Mouse (Mus musculus) gastrocnemius, adult 8-10 months (tissue): ENCODE measurements around the gene 1110004F10Rik. TPM values are rescaled to one million over a fixed set of nuclear protein-coding genes. Genes with fewer than 3 reads are reported as not detected.
A peak's percentile ranks its signal among the peaks of the same experiment; 100 is the strongest.

Experiments
- DNase-seq, 2 experiments: peaks; one replicate each; pipeline ENCODE4 v3.0.0; 2022; ENCODE audit warnings: low spot score in 2 of 2
- total RNA-seq, 4 experiments: library from RNA; stranded (reverse); gene quantifications; 2 replicates each; pipeline ENCODE4 v1.2.4; 2022

Gene 1110004F10Rik
- total RNA-seq, 4 experiments from 2014 or later, result 36.4 to 49.9 (median 40.9) TPM

GRCm38 (mm10) chr7:116092710-116093465, 53.7 kb downstream of the 1110004F10Rik start:
- DNase-seq, result peak; percentile 90

- no peak for DNase-seq
These were observed 54.3 kb downstream of the 1110004F10Rik start for GRCm38 (mm10) chr7:116093466-116093850.

- no peak for DNase-seq
These were observed 60.8 kb downstream of the 1110004F10Rik start for GRCm38 (mm10) chr7:116099952-116100528.

GRCm38 (mm10) chr7:116103091-116103490, 63.9 kb downstream of the 1110004F10Rik start:
- no peak for DNase-seq

- DNase-seq, result no peak
These were observed 71.5 kb downstream of the 1110004F10Rik start for GRCm38 (mm10) chr7:116110661-116111060.

DNA sequence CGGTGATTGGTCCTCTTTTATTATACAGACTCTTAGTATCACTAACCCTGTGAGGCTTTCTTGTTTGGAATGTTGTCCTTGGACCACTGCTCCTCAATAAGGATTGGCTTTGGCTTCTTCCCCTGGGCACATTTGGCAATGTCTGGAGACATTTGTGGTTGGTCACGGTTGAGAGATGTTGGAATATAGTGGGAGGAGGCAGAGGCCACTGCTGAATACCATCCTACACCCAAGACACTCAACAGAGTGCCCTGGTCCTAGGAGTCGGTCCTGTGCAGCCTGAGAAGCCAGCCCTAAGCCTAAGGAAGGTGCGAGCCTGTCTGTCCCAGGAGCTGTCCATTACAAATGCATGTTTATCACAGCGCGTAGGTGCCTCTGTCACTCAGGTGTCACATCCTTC, 72.3 kb downstream of the 1110004F10Rik start:
- DNase-seq, result no peak

DNA sequence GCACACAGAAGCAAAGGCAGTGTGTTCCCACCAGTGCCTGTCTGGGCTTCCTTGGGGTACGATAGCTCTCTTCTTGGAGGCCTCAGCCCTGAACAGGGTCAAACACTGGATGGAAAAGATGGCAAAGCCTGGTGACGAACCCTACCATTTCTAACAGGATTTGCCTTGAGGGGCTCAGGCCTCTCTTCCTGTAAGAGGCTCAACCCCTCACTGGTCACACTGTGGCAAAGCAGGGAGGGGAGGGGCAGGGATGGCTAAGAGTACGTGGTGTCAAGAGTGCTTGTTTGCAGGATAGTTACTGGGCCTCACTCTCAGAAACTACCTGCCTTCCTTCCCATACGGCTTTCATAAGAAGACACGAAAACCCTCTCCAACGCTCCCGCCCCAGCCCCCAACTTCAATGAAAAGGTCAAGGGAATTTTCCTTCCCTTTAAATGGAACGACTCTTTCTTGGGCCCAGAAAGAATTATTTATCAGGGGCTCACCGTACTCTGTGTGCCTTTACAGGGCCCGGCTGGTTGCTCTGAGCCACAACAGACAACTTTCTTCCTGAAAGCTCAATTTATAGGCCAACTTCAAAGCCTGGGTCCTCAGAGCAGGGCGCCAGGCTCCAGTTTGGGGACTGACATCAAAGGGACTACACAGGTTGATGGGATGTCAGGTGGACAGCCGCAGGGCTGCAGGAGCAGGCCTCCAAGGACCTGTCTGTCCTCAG, 76.2 kb downstream of the 1110004F10Rik start:
- DNase-seq, result no peak

DNA sequence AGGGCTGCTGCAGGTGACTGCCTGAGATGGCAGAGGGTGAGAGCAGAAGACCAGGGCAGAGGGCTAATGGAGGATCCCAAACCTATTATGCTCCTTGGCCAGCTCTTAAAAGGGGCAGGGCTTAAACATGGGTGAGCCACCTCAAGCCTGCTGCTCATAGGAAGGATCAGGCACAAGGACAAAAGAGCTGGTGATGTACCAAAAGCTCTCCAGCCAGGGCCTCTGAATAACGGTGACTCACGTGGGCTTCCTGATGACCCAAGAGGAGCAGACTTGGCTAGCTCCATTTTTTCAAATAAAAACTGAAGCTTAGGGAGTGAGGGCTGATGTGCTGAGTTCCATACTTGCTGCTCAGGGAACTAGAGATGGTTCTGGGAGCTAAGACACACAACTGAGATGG, 76.8 kb downstream of the 1110004F10Rik start:
- no peak for DNase-seq

- no peak for DNase-seq
These were observed 80.2 kb downstream of the 1110004F10Rik start for GRCm38 (mm10) chr7:116119306-116119857.

DNA sequence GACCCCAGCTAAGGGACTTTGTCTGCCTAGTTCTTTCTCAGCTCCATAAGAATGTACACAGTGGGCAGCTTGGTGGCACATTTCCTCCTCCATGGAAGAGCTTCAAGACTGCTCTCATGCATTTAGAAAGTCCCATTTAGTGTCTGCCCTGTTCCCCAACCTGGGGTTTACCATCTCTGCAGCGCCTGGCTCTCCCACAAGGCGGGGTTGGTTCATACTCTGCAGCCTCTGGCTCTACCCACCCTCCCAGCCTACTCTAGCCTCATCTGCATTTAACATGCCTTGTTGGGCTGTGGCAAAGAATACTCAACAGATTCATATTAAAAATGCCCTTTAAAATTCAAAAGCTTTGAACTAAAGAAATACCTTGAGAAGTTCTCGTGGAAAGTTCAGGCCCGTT, 81.5 kb downstream of the 1110004F10Rik start:
- no peak for DNase-seq

DNA sequence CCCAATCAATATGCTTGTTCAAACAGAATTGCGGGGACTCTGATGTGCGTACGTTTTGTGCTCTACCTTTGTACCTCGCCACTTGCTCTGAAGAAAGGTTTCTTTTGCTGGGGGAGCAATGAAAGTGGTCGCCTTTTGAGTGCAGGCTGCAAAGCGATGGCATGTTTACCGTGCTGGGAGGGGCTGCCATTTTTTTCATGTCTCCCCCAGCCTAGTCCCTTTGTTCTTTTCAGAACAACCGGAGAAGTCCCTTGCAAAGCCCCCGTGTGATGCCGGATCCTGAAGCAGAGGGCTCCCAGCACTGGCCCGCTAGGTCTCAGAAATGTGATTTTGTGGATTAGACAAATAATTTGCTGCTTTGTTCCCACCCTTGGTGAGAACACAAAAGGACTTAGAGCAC, 82.0 kb downstream of the 1110004F10Rik start:
- no peak for DNase-seq

GRCm38 (mm10) chr7:116122981-116123596, 83.9 kb downstream of the 1110004F10Rik start:
- no peak for DNase-seq

GRCm38 (mm10) chr7:116123597-116123985, 84.4 kb downstream of the 1110004F10Rik start:
- DNase-seq, result no peak

- DNase-seq, result no peak
These were observed 84.9 kb downstream of the 1110004F10Rik start for GRCm38 (mm10) chr7:116124057-116124456.

DNA sequence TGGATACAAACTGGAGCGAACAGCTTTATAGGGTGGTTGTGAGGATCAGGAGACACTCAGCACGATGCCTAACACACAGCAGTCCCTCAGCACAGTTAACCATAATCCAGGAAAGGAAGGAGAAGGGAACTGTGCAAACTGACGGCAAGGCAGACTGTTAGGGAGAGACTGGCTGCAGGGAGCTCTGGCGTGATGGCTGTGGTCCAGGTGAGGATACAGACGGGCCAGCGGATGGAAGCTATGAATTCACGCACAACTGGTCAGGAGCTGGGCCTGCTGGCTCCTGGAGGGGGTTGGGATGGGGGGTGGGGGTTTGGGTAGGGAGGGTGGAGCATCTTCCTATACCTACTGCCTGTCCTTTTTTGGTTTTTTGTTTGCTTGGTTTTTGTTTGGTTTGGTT, 86.5 kb downstream of the 1110004F10Rik start:
- DNase-seq, result no peak

DNA sequence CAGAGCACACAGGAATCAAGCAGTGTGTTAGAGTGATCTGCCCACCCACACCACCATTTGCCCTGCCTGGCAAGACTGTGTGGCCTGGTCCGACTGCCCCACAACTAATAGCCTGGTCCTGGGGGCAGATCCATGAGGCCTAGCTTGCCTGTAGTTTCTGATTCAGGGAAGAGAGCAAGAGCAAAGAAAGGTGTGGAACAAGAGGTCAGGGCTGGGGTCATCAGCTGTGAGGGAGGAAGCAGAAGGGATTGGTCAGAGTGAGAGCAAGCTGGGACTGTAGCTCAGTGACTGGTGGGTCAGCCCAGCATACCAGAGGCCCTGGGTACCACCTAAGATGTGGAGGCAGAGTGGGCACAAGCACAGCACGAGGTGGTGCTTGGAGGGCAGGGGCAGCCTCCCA, 87.9 kb downstream of the 1110004F10Rik start:
- no peak for DNase-seq

DNA sequence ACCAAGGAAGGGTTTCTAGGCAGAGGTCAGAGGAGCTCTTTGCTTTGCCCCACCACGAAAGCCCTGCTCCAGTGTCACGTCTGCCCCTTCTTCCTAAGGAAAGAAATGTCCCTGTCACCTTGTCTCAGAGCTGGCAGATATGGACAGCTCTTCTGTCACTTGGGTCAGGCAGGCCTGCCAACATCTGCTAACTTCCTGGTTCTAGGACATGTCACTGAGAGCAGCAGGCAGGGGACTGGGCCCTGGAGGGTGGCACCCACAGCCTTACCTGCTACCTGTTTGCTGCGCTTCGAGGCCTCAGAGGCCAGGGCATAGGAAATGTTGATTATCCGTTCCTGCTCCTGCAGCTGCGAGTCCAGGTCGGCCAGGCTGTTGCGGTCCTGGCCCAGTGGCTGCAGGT, 89.1 kb downstream of the 1110004F10Rik start:
- DNase-seq, result no peak

DNA sequence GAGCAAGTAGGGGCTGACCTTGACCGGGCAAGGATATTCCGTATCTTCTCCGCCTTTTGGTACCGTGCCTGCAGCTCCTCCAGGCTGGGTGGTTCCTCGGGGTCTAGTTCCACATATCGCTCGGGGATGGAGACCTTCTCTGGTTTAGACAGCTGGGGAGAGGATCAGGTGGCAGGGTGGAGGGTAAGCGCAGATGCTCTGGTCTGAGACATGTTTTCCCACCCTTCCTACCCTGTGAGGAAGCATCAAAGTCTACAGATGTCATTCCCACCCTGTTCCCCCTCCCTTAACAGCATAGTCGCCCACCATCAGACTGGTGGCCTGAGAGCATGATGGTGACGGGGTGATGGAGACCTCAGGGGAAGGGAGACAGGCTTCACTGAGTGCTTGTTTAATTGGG, 90.2 kb downstream of the 1110004F10Rik start:
- no peak for DNase-seq

DNA sequence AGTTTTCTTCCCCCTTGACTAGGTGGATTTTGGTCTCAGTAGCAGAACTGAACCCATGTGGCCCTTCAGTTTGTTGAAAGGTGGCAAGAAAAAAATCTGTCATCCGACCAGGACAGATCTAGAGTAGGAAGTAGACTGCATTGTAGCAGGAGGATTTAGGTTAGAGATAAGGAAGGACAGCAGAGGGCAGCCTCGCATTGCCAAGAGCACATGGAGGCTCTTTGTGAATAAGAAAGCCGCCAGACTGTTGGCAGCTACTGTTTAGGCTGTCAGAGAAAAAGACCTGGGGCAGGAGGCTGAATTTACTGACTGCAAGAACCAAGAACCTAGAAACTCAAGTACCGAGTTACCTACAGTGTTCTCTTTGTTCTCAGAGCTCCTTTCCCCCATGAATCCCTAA, 92.2 kb downstream of the 1110004F10Rik start:
- DNase-seq, result no peak

- peak; percentile 50 to 59 for DNase-seq
These were observed 92.9 kb downstream of the 1110004F10Rik start for GRCm38 (mm10) chr7:116132078-116132477.

DNA sequence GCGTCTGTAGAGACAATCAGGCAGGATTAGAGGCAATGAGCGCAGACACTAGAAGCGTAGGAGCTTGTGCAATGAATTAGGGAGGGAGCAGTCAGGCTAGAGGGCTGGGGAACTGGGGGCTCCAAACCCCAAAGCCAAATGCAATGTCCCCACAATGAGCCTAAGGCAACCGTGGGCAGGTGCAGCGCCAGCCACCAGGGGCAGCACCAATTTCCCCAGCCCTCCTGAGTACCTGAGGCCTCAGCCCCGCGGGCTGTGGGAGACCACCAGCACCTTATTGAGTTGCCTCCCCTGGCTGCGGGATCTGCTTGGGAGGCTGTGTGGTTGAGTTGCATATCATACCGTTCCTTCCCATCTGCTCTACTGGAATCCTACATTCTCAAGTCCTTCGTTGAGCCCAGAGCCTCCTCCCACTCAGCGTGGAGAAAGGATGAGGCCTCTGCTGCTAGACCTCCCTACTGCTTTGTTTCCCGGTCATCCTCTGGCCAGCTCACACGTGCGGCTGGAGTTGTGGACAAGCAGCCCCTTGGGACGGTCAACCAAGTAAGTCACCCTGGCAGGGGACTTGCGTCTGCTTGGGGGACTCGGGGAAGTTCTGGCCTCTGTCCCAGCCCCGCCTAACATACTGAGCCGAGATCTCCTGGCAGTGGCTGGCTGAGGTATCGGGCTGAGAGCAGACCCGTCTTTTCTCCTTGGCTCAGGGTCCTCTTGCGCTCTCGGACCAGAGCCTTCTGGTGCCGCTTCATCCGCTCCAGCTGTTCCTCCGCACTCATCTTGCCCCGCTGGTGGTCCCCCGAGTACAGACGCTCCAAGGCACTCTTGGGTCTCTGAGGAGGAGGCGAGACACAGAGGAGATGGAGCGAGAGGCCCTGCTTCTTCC, 95.5 kb downstream of the 1110004F10Rik start:
- DNase-seq, result no peak
